Mouse (Mus musculus) midbrain, embryonic 10.5 days (tissue): ENCODE data around the gene Runx2. TPM values are rescaled to one million over a fixed set of nuclear protein-coding genes. Genes with fewer than 3 reads are reported as not detected.

Experiments used
- DNase-seq: peaks from one replicate; pipeline ENCODE4 v3.0.0-alpha.2; 2017; ENCODE audit warnings: low spot score
- H3K27ac ChIP-seq: fragments of 300-500 bp; sonication (generic); replicated peaks from 2 replicates; pipeline ENCODE4 v1.5.1; 2016; ENCODE audit warnings: mild to moderate bottlenecking
- H3K27me3 ChIP-seq: fragments of 300-500 bp; sonication (generic); 2 replicates; pipeline ENCODE4 v1.6.1; 2016; ENCODE audit warnings: low read depth, mild to moderate bottlenecking; ENCODE audit not compliant: poor library complexity, severe bottlenecking
- H3K36me3 ChIP-seq: fragments of 300-500 bp; sonication (generic); 2 replicates; pipeline ENCODE4 v1.6.1; 2016; ENCODE audit warnings: mild to moderate bottlenecking, moderate library complexity
- H3K4me1 ChIP-seq: fragments of 300-500 bp; sonication (generic); 2 replicates; pipeline ENCODE4 v1.6.1; 2016
- H3K4me3 ChIP-seq: fragments of 300-500 bp; sonication (generic); 2 replicates; pipeline ENCODE4 v1.5.1; 2016; ENCODE audit warnings: mild to moderate bottlenecking, moderate library complexity
- H3K9me3 ChIP-seq: fragments of 300-500 bp; sonication (generic); replicated peaks from 2 replicates; pipeline ENCODE4 v1.6.1; 2016; ENCODE audit warnings: mild to moderate bottlenecking
- WGBS: fragments of 180-500 bp; shearing (Covaris S2); methylation state at CpG from one replicate; pipeline ENCODE4 v1.1.7; 2016; 5-methylcytosine and 5-hydroxymethylcytosine counted together
- polyA plus RNA-seq: library from polyadenylated mRNA; unstranded; fragments of >200 nt; fragmentation: Nextera tagmentation; extraction: Ambion mirVana; gene quantifications from 2 replicates; pipeline ENCODE4 v1.2.1, GENCODE M21; 2016

Gene Runx2
- polyA plus RNA-seq, 1 experiment from 2014 or later = 0.17 TPM

DNA sequence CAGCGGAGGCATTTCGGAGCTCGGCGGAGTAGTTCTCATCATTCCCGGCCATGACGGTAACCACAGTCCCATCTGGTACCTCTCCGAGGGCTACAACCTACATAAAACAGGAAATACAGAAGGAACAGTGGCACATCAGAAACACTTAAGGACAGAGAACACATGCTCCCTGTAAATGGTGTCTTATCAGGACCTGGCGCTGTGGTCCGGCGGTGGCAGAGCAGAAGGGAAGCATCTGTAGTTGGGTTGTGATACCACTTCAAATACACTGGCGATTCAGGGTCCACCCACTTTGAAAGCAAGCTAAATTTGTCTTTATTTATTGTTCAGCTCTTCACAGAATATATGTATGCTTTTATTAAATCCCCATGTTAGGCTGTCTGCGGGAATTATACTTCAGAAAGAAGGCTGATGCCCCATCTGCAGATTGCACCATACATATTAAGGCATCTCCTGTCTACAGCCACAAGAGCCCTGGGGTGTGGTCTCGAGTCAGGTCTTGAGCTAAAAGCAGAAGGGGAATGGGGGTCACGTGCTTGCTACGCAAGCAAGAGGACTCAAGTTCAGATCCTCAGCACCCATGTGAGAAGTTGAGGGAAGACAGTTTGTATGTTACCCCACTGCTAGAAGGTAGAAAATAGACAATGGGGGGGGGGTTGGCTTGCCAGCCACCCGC is 89.7 kb downstream of the Runx2 start:
- Histone ChIP-seq H3K27ac (no peak overlapping the region), H3K9me3 (no peaks in the 10 kb centered on the region), H3K4me1 (no peaks in the 10 kb centered on the region), H3K36me3 (no peaks in the 10 kb centered on the region), H3K27me3 (peaks cover 30% of the 10 kb centered on the region), H3K4me3 (no peak overlapping the region)
- DNase-seq = no peak
- WGBS = 92% methylated on average over 16 of the region's 16 CpGs

GRCm38 (mm10) chr17:44724255-44724654 is 90.3 kb downstream of the Runx2 start:
- Histone ChIP-seq H3K4me1 (no peaks in the 10 kb centered on the region), H3K9me3 (no peaks in the 10 kb centered on the region), H3K27ac (no peak overlapping the region), H3K4me3 (no peak overlapping the region), H3K36me3 (no peaks in the 10 kb centered on the region), H3K27me3 (peaks cover 24% of the 10 kb centered on the region; the same call in 1 of the 2 replicates)
- no peak for DNase-seq
- WGBS = 87% methylated on average over 11 of the region's 11 CpGs

GRCm38 (mm10) chr17:44722103-44722792 is 92.3 kb downstream of the Runx2 start:
- Histone ChIP-seq H3K27me3 (0 out of 2 replicates have a peak, but pooled peaks cover 7% of the 10 kb centered on the region), H3K36me3 (no peaks in the 10 kb centered on the region), H3K27ac (no peak overlapping the region), H3K9me3 (no peaks in the 10 kb centered on the region), H3K4me1 (0 out of 2 replicates have a peak, but pooled peaks cover 8% of the 10 kb centered on the region), H3K4me3 (no peak overlapping the region)
- 76% methylated on average over 8 of the region's 8 CpGs for WGBS
- DNase-seq = no peak

DNA sequence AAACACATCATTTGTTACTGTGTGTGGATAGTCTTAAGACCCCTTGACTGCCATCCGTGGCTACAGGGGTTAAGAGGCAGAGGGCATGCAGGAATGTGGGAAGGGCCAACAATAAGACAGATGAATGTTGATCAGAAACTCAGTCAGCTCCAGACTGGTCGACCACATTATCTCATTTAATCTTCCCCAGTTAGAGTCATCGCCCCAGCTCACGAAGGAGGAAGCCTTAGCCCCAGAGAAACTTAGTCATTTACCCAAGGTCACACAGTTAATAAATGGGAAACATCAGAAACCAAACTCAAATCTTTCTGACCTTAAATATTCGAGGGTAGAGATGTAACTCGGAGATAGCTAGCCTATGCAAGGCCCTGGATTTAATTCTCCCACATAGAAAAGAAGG is 96.0 kb downstream of the Runx2 start:
- H3K4me3 ChIP-seq = no peak overlapping the region
- 0 out of 2 replicates have a peak, but pooled peaks cover 8% of the 10 kb centered on the region for H3K4me1 ChIP-seq
- H3K9me3 ChIP-seq = no peaks in the 10 kb centered on the region
- no peak overlapping the region for H3K27ac ChIP-seq
- H3K36me3 ChIP-seq = no peaks in the 10 kb centered on the region
- 71% methylated on average over 6 of the region's 6 CpGs for WGBS
- DNase-seq = no peak
- no peaks in the 10 kb centered on the region for H3K27me3 ChIP-seq

GRCm38 (mm10) chr17:44718036-44718435 is 96.6 kb downstream of the Runx2 start:
- H3K9me3 ChIP-seq = no peaks in the 10 kb centered on the region
- H3K4me1 ChIP-seq = 0 out of 2 replicates have a peak, but pooled peaks cover 8% of the 10 kb centered on the region
- no peaks in the 10 kb centered on the region for H3K36me3 ChIP-seq
- H3K4me3 ChIP-seq = no peak overlapping the region
- H3K27ac ChIP-seq = no peak overlapping the region
- 56% methylated on average over 6 of the region's 6 CpGs for WGBS
- H3K27me3 ChIP-seq = no peaks in the 10 kb centered on the region
- DNase-seq = no peak

- H3K4me3 ChIP-seq = no peak overlapping the region
- no peaks in the 10 kb centered on the region for H3K36me3 ChIP-seq
- no peaks in the 10 kb centered on the region for H3K9me3 ChIP-seq
- no peaks in the 10 kb centered on the region for H3K27me3 ChIP-seq
- DNase-seq = no peak
- no peak overlapping the region for H3K27ac ChIP-seq
- peaks cover 12% of the 10 kb centered on the region; the same call in 1 of the 2 replicates for H3K4me1 ChIP-seq
- 94% methylated on average over 4 of the region's 4 CpGs for WGBS
Measured at GRCm38 (mm10) chr17:44714116-44714515, 100.5 kb downstream of the Runx2 start.

- WGBS = 96% methylated on average over 8 of the region's 8 CpGs
- Histone ChIP-seq H3K36me3 (no peaks in the 10 kb centered on the region), H3K27ac (no peak overlapping the region), H3K27me3 (no peaks in the 10 kb centered on the region), H3K4me1 (peaks cover 12% of the 10 kb centered on the region; the same call in 1 of the 2 replicates), H3K4me3 (no peak overlapping the region), H3K9me3 (no peaks in the 10 kb centered on the region)
- no peak for DNase-seq
Measured at GRCm38 (mm10) chr17:44713404-44713803, 101.2 kb downstream of the Runx2 start.

- DNase-seq = no peak
- H3K36me3 ChIP-seq = no peaks in the 10 kb centered on the region
- no peaks in the 10 kb centered on the region for H3K27me3 ChIP-seq
- H3K4me3 ChIP-seq = no peak overlapping the region
- 81% methylated on average over 11 of the region's 11 CpGs for WGBS
- H3K4me1 ChIP-seq = peaks cover 4% of the 10 kb centered on the region; the same call in 1 of the 2 replicates
- no peak overlapping the region for H3K27ac ChIP-seq
- H3K9me3 ChIP-seq = no peaks in the 10 kb centered on the region
Measured at GRCm38 (mm10) chr17:44709516-44710252, 104.9 kb downstream of the Runx2 start.

DNA sequence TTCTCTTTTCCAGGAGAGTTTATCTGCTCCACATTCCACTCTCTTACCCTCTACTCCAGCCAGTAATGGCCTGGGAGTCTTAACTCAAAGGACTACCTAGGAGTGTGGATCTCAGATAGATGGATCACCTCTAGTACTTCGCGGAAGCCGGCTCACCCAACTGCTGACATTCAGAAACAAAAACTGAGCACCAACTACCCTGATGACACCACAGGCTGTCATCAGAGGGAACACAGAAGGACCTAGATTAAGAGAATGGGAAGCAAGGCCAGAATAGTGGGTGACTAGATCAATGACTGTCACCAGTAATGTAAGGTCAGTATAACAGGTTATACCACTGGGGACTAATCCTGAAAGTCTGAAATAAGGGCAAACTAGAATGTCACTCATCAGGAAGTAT is 106.6 kb downstream of the Runx2 start:
- WGBS = 95% methylated on average over 3 of the region's 3 CpGs
- Histone ChIP-seq H3K4me3 (no peak overlapping the region), H3K36me3 (no peaks in the 10 kb centered on the region)

DNA sequence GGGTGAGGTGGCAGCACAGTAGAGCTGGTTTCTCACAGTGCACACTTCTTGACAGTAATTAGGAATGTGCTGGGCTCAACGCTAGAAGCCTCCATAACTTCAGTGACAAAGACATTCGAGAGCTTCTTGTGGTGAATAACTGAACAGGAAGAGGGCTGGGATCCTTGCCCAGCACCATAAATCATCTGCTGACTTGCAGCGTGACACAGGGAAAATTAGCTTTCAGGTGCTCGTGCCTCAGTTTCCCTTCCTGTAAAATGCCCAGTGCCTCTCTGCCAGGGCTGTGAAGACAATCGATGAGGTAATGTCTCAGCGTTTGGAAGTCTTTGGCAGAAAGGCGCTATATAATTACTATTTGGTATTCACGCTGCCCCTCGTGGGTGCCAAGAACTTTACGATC is 108.1 kb downstream of the Runx2 start:
- no peaks in the 10 kb centered on the region for H3K36me3 ChIP-seq
- no peaks in the 10 kb centered on the region for H3K27me3 ChIP-seq
- 93% methylated on average over 10 of the region's 10 CpGs for WGBS

More for the DNA sequence above, 106.6 kb downstream of the Runx2 start:
- Histone ChIP-seq H3K9me3 (no peaks in the 10 kb centered on the region), H3K4me1 (peaks cover 4% of the 10 kb centered on the region; the same call in 1 of the 2 replicates), H3K27me3 (no peaks in the 10 kb centered on the region), H3K27ac (no peak overlapping the region)
- DNase-seq = no peak

DNA sequence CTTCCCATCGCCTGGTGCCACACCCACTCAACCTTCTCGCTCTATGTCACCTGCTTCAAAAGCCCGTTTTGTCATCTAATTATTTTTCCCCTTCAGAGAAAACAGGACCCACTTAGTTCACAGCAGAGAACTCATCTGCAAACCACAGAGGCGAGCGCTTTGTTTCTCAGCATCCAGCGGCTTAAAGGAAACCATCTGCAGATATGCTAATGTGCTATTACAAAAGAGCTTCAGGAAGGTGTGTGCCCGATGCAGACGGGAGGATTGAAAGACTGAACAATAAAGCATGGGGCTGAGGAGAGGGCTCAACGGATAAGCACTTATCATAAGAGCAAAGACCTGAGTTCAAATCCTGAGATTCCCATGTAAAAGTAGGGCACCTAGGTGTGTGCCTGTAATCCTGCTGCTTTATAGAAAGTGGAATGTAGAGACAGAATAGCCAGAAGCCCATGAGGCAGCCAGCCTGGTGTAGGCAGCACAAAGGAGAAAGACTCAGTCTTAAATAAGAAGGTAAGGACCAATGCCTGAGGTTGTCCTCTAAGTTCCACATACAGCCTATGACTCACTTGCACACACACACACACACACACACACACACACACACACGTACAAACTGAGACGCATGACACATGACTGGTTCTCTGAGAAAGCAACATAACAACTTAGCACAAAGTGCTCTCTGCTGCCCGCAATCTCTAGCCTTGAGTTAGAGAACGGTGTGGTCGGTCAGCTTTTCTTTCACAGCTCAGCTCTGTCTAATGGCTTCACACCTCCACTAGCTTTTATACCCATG is 111.9 kb downstream of the Runx2 start:
- 54% methylated on average over 14 of the region's 14 CpGs for WGBS

More for the DNA sequence above, 108.1 kb downstream of the Runx2 start:
- Histone ChIP-seq H3K27ac (no peak overlapping the region), H3K4me1 (peaks cover 10% of the 10 kb centered on the region; the same call in 1 of the 2 replicates), H3K9me3 (no peaks in the 10 kb centered on the region), H3K4me3 (no peak overlapping the region)
- no peak for DNase-seq

DNA sequence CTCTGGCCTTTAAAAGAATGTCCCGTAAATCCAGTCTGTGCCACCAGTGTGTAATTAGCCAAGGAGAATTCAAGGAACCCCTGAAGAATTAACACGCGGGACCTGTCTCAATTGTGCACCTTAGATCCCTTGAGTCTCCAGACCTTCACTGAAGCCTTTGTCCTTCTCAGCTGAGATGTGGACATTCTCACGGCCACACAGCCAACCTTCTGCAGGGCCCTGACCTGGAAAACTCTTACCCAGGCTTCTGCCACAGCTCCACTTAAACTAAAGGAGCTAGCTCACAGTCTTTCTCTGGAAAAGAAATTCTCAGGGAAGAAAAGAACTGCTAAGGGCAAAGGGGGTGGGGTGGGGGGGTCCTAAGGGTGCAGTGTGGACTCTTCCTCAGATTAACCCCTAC is 113.1 kb downstream of the Runx2 start:
- H3K27me3 ChIP-seq = no peaks in the 10 kb centered on the region
- H3K4me1 ChIP-seq = peaks cover 6% of the 10 kb centered on the region; the same call in 1 of the 2 replicates
- no peak overlapping the region for H3K27ac ChIP-seq
- no peak overlapping the region for H3K4me3 ChIP-seq
- 91% methylated on average over 4 of the region's 4 CpGs for WGBS
- no peaks in the 10 kb centered on the region for H3K36me3 ChIP-seq
- H3K9me3 ChIP-seq = no peaks in the 10 kb centered on the region
- no peak for DNase-seq

More for the DNA sequence above, 111.9 kb downstream of the Runx2 start:
- peaks cover 6% of the 10 kb centered on the region; the same call in 1 of the 2 replicates for H3K4me1 ChIP-seq
- H3K4me3 ChIP-seq = no peak overlapping the region
- no peaks in the 10 kb centered on the region for H3K36me3 ChIP-seq
- DNase-seq = no peak
- no peak overlapping the region for H3K27ac ChIP-seq
- H3K27me3 ChIP-seq = no peaks in the 10 kb centered on the region
- no peaks in the 10 kb centered on the region for H3K9me3 ChIP-seq
